Mouse (Mus musculus) liver, postnatal 0 days (tissue): ENCODE results near the gene Rpl10a.

ENCODE experiments used
- CTCF ChIP-seq: sonication (generic); IDR thresholded peaks from 2 replicates; pipeline ENCODE4 v1.5.1; 2016; ENCODE audit warnings: antibody characterized with exemption, low read depth
- EP300 ChIP-seq: IDR thresholded peaks from 2 replicates; pipeline ENCODE4 v1.6.1; 2016; ENCODE audit warnings: antibody characterized with exemption, low read depth, mild to moderate bottlenecking

- no peak for TF ChIP-seq CTCF
- TF ChIP-seq EP300 = no peak
Observed at GRCm38 (mm10) chr17:28371941-28372340, 43.7 kb downstream of the Rpl10a start.
